Mouse (Mus musculus) stomach, postnatal 0 days (tissue): Measurements from ENCODE around the gene Mypop.

Experiments used
- CTCF ChIP-seq: IDR thresholded peaks from 2 replicates; pipeline ENCODE4 v1.5.1; 2016; ENCODE audit warnings: antibody characterized with exemption, low read depth, mild to moderate bottlenecking, moderate library complexity
- EP300 ChIP-seq: optimal IDR thresholded peaks from 2 replicates; pipeline ENCODE3; 2016; ENCODE audit warnings: antibody characterized with exemption

- TF ChIP-seq CTCF (no peak), EP300 (no peak)
Measured at GRCm38 (mm10) chr7:19016042-19016441, 25.0 kb downstream of the Mypop start.
